Mouse (Mus musculus): ENCODE measurements around the gene Sigirr. TPM values are rescaled to one million over a fixed set of nuclear protein-coding genes. Genes with fewer than 3 reads are reported as not detected.

Sigirr gene
- polyA plus RNA-seq, 1 experiment from 2014 or later: 11.2 TPM

- under 1% methylated on average over 72 of the region's 72 CpGs for WGBS
- H3K4me1 ChIP-seq (replicated peaks; ENCODE audit: control insufficient read depth, insufficient read depth, low read length): peaks cover 15% of the 10 kb centered on the region; the same call in 1 of the 2 replicates
- ATAC-seq (replicated peaks; ENCODE audit: low FRiP score, low TSS enrichment, low read depth) (peak; percentile 94), DNase-seq (ENCODE audit: low spot score) (peak; percentile 90)
- no peaks in the 10 kb centered on the region for H3K9me3 ChIP-seq (ENCODE audit: control insufficient read depth, low read length)
- H3K27me3 ChIP-seq (replicated peaks; ENCODE audit: control insufficient read depth, insufficient read depth, low read length): no peaks in the 10 kb centered on the region
- peak within 1 kb of the TSS; percentile 27; the same call in 1 of the 2 replicates for H3K27ac ChIP-seq (ENCODE audit: low read depth)
- peaks cover 15% of the 10 kb centered on the region for H3K36me3 ChIP-seq (ENCODE audit: control insufficient read depth, insufficient read depth, low read length)
- peak within 1 kb of the TSS; percentile 74 for H3K4me3 ChIP-seq (ENCODE audit: low read depth, low read length)
- peak within 1 kb of the TSS; percentile 83 for H3K9ac ChIP-seq (ENCODE audit: low read length)
- peak within 1 kb of the TSS; percentile 97 for H3K4me2 ChIP-seq (ENCODE audit: low read length)
These were observed 39.7 kb downstream of the Sigirr start, which contains the start of gene B4galnt4 for GRCm38 (mm10) chr7:141060426-141061242. TSS of gene B4galnt4 (plus strand) at chr7:141061104.

GRCm38 (mm10) chr7:141059929-141060328, 40.4 kb downstream of the Sigirr start:
- Histone ChIP-seq H3K9ac (ENCODE audit: low read length) (peak overlapping the region; percentile 83; the same call in 1 of the 2 replicates), H3K27me3 (replicated peaks; ENCODE audit: control insufficient read depth, insufficient read depth, low read length) (no peaks in the 10 kb centered on the region), H3K4me3 (ENCODE audit: low read depth, low read length) (peak overlapping the region; percentile 74), H3K4me2 (ENCODE audit: low read length) (peak overlapping the region; percentile 97), H3K27ac (ENCODE audit: low read depth) (no peak overlapping the region), H3K9me3 (ENCODE audit: control insufficient read depth, low read length) (no peaks in the 10 kb centered on the region), H3K36me3 (ENCODE audit: control insufficient read depth, insufficient read depth, low read length) (peaks cover 14% of the 10 kb centered on the region), H3K4me1 (replicated peaks; ENCODE audit: control insufficient read depth, insufficient read depth, low read length) (peaks cover 15% of the 10 kb centered on the region; the same call in 1 of the 2 replicates)
- ATAC-seq (replicated peaks; ENCODE audit: low FRiP score, low TSS enrichment, low read depth): peak; percentile 9; the same call in 1 of the 2 replicates
- DNase-seq (ENCODE audit: low spot score): no peak
- 81% methylated on average over 2 of the region's 2 CpGs for WGBS

GRCm38 (mm10) chr7:141058601-141059341, 41.6 kb downstream of the Sigirr start:
- Histone ChIP-seq H3K4me1 (replicated peaks; ENCODE audit: control insufficient read depth, insufficient read depth, low read length) (peaks cover 13% of the 10 kb centered on the region; the same call in 1 of the 2 replicates), H3K27ac (ENCODE audit: low read depth) (no peak overlapping the region), H3K27me3 (replicated peaks; ENCODE audit: control insufficient read depth, insufficient read depth, low read length) (no peaks in the 10 kb centered on the region), H3K36me3 (ENCODE audit: control insufficient read depth, insufficient read depth, low read length) (peaks cover 2% of the 10 kb centered on the region), H3K4me2 (ENCODE audit: low read length) (no peak overlapping the region), H3K9ac (ENCODE audit: low read length) (no peak overlapping the region), H3K9me3 (ENCODE audit: control insufficient read depth, low read length) (no peaks in the 10 kb centered on the region), H3K4me3 (ENCODE audit: low read depth, low read length) (no peak overlapping the region)
- DNase-seq (ENCODE audit: low spot score): no peak
- ATAC-seq (replicated peaks; ENCODE audit: low FRiP score, low TSS enrichment, low read depth): no peak
- 91% methylated on average over 14 of the region's 14 CpGs for WGBS

- Histone ChIP-seq H3K36me3 (ENCODE audit: control insufficient read depth, insufficient read depth, low read length) (no peaks in the 10 kb centered on the region), H3K4me2 (ENCODE audit: low read length) (no peak overlapping the region), H3K4me3 (ENCODE audit: low read depth, low read length) (no peak overlapping the region), H3K9ac (ENCODE audit: low read length) (no peak overlapping the region), H3K9me3 (ENCODE audit: control insufficient read depth, low read length) (no peaks in the 10 kb centered on the region), H3K27ac (ENCODE audit: low read depth) (no peak overlapping the region), H3K27me3 (replicated peaks; ENCODE audit: control insufficient read depth, insufficient read depth, low read length) (no peaks in the 10 kb centered on the region), H3K4me1 (replicated peaks; ENCODE audit: control insufficient read depth, insufficient read depth, low read length) (peaks cover 11% of the 10 kb centered on the region; the same call in 1 of the 2 replicates)
- DNase-seq (ENCODE audit: low spot score): no peak
- ATAC-seq (replicated peaks; ENCODE audit: low FRiP score, low TSS enrichment, low read depth): no peak
- 96% methylated on average over 1 of the region's 1 CpGs for WGBS
These were observed 42.8 kb downstream of the Sigirr start for GRCm38 (mm10) chr7:141057541-141057940.

GRCm38 (mm10) chr7:141056976-141057375, 43.4 kb downstream of the Sigirr start:
- Histone ChIP-seq H3K4me2 (ENCODE audit: low read length) (no peak overlapping the region), H3K4me1 (replicated peaks; ENCODE audit: control insufficient read depth, insufficient read depth, low read length) (peaks cover 8% of the 10 kb centered on the region; the same call in 1 of the 2 replicates), H3K4me3 (ENCODE audit: low read depth, low read length) (no peak overlapping the region), H3K36me3 (ENCODE audit: control insufficient read depth, insufficient read depth, low read length) (no peaks in the 10 kb centered on the region), H3K27me3 (replicated peaks; ENCODE audit: control insufficient read depth, insufficient read depth, low read length) (no peaks in the 10 kb centered on the region), H3K9me3 (ENCODE audit: control insufficient read depth, low read length) (no peaks in the 10 kb centered on the region), H3K27ac (ENCODE audit: low read depth) (no peak overlapping the region), H3K9ac (ENCODE audit: low read length) (no peak overlapping the region)
- no peak for ATAC-seq (replicated peaks; ENCODE audit: low FRiP score, low TSS enrichment, low read depth)
- 84% methylated on average over 6 of the region's 6 CpGs for WGBS
- DNase-seq (ENCODE audit: low spot score): no peak

- H3K4me2 ChIP-seq (ENCODE audit: low read length): no peak overlapping the region
- no peak overlapping the region for H3K9ac ChIP-seq (ENCODE audit: low read length)
- no peaks in the 10 kb centered on the region for H3K27me3 ChIP-seq (replicated peaks; ENCODE audit: control insufficient read depth, insufficient read depth, low read length)
- H3K9me3 ChIP-seq (ENCODE audit: control insufficient read depth, low read length): no peaks in the 10 kb centered on the region
- H3K36me3 ChIP-seq (ENCODE audit: control insufficient read depth, insufficient read depth, low read length): no peaks in the 10 kb centered on the region
- 79% methylated on average over 4 of the region's 4 CpGs for WGBS
- H3K4me3 ChIP-seq (ENCODE audit: low read depth, low read length): no peak overlapping the region
- H3K27ac ChIP-seq (ENCODE audit: low read depth): no peak overlapping the region
- no peaks in the 10 kb centered on the region for H3K4me1 ChIP-seq (replicated peaks; ENCODE audit: control insufficient read depth, insufficient read depth, low read length)
- DNase-seq (ENCODE audit: low spot score) (no peak), ATAC-seq (replicated peaks; ENCODE audit: low FRiP score, low TSS enrichment, low read depth) (no peak)
These were observed 44.6 kb downstream of the Sigirr start for GRCm38 (mm10) chr7:141055785-141056184.

GRCm38 (mm10) chr7:141052421-141052820, 48.0 kb downstream of the Sigirr start:
- H3K4me3 ChIP-seq (ENCODE audit: low read depth, low read length): no peak overlapping the region
- H3K9me3 ChIP-seq (ENCODE audit: control insufficient read depth, low read length): no peaks in the 10 kb centered on the region
- H3K27me3 ChIP-seq (replicated peaks; ENCODE audit: control insufficient read depth, insufficient read depth, low read length): no peaks in the 10 kb centered on the region
- no peak for ATAC-seq (replicated peaks; ENCODE audit: low FRiP score, low TSS enrichment, low read depth)
- H3K27ac ChIP-seq (ENCODE audit: low read depth): no peak overlapping the region
- WGBS: 79% methylated on average over 2 of the region's 2 CpGs
- no peak overlapping the region for H3K9ac ChIP-seq (ENCODE audit: low read length)
- H3K4me2 ChIP-seq (ENCODE audit: low read length): no peak overlapping the region
- H3K4me1 ChIP-seq (replicated peaks; ENCODE audit: control insufficient read depth, insufficient read depth, low read length): peaks cover 8% of the 10 kb centered on the region
- DNase-seq (ENCODE audit: low spot score): no peak
- H3K36me3 ChIP-seq (ENCODE audit: control insufficient read depth, insufficient read depth, low read length): no peaks in the 10 kb centered on the region

GRCm38 (mm10) chr7:141052016-141052415, 48.4 kb downstream of the Sigirr start:
- H3K36me3 ChIP-seq (ENCODE audit: control insufficient read depth, insufficient read depth, low read length): no peaks in the 10 kb centered on the region
- peaks cover 11% of the 10 kb centered on the region for H3K4me1 ChIP-seq (replicated peaks; ENCODE audit: control insufficient read depth, insufficient read depth, low read length)
- H3K9ac ChIP-seq (ENCODE audit: low read length): no peak overlapping the region
- 78% methylated on average over 4 of the region's 4 CpGs for WGBS
- no peaks in the 10 kb centered on the region for H3K27me3 ChIP-seq (replicated peaks; ENCODE audit: control insufficient read depth, insufficient read depth, low read length)
- H3K27ac ChIP-seq (ENCODE audit: low read depth): no peak overlapping the region
- H3K4me3 ChIP-seq (ENCODE audit: low read depth, low read length): no peak overlapping the region
- H3K9me3 ChIP-seq (ENCODE audit: control insufficient read depth, low read length): no peaks in the 10 kb centered on the region
- no peak overlapping the region for H3K4me2 ChIP-seq (ENCODE audit: low read length)
- DNase-seq (ENCODE audit: low spot score): no peak
- ATAC-seq (replicated peaks; ENCODE audit: low FRiP score, low TSS enrichment, low read depth): no peak
